Mouse (Mus musculus) mouse embryonic stem cell (cell line): ENCODE data around the gene Slc22a17.

Source experiments
- in situ Hi-C, 2 experiments: fragments of 300-500 bp; cut with MboI; formaldehyde crosslinking; loops; 1 replicate in 1 of 2; 3 replicates in 1 of 2; pipeline ENCODE4 v1.14.3; 2019 to 2020; ENCODE audit warnings: low sequenced_read_pairs in 2 of 2, low pct_unique_long_range_greater_than_20kb in 1 of 2, mixed read lengths in 1 of 2; ENCODE audit not compliant: unreplicated experiment in 1 of 2

Gene Slc22a17

DNA sequence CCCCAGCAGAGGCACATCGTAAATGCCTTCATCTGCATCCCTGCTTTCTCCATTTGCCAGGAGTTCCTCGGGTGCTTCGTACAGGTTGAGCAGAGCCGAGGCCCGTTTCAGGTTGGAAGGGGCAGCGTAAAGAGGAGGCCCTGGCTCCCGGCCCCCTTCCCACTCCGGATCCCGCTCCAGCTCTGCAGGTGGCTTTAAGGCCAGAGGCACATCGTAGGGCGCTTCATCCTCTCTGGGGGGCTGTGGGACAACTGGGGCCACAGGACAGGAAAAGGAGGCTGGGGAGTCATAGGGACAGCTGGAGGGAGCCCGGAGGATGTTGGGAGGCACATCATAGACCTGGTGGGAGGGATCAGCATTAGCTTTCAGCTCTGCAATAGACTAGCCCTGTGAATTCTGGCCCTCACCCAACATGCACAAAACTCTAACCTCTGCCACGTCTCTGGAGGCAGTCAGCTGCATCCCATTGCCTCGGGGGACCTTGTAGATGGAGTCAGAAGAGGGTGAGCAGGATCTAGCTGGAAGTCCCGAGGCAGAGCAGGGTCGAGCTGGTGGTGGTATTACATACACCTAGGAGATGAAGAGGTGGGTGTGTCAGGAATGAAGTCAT, 7.2 kb upstream of the Slc22a17 start:
- in situ Hi-C loops, result no loop called here

DNA sequence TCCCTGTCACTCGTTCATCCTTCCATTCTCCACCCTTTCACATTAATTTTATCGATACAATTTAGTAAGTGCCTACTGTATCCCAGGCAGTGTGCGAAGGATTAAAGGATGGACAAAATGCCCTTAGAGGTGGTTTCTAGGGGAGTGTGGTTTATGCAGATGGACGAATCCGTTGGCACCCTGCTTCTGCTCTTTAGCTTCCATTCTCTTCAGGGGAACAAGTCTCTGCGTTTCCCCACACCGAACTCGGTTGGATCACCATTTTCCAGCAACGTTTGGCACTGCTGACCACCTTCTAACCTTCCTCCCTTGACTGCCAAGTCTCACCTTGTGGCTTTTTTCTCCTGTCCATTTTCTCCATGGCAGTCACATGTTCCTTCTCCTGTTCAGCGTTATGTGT, 411 bp upstream of the Slc22a17 start:
- in situ Hi-C loops, result no loop called here

DNA sequence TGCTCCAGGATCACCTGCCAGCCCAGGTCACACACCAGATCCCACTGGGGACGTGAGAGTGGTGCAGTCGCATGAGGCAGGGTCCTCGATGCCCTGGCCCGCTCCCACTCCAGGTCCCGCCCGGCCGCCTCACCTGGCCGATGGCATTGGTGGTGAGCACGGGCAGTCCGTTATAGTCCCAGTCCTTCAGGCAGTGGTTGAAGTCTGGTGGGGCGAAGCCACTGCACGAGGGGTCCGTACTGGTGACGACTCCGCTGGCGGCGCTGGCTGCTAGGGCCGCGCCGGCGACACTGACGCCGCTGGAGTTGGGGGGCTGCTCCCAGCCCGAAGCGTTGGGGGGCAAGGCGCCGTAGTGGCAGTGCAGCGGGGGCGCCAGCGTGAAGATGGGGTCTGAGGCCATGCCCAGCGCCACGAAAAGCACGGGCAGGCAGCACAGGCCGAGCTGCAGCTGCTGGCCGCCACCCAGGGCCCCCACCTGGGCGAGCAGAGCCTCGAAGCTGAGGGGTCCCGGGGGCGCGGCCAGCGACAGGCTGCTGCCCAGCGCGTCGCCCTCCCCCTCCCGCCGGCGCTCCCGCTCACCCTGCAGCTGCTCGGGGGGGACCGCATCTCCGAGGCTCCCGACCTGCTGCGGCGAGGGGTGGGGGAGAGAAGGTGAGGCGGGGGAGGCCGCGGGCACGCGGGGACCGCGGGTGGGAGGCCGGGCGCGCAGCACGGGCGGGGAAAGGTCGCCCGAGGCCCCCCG, 652 bp downstream of the Slc22a17 start:
- in situ Hi-C loops, result no loop called here

DNA sequence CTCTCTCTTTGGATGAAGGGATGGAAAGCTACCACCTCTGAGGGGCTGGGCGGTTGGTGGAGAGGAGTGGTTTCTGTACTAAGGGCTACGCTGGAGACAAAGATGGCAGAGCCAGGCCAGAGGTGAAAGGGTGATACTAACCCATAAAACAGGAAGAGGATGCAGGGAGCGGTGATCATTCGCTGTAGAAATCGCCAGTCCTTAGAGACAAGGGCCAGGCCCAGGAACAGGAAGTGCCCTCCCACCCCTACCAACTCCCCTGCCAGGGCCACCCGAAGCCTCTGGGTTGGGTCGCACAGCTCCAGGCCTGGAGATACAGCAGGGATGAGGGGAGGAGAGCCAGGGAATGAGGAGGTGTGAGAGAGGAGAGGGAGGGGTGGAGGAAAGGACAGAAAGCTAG, 4.2 kb downstream of the Slc22a17 start:
- in situ Hi-C loops, result no loop called here

DNA sequence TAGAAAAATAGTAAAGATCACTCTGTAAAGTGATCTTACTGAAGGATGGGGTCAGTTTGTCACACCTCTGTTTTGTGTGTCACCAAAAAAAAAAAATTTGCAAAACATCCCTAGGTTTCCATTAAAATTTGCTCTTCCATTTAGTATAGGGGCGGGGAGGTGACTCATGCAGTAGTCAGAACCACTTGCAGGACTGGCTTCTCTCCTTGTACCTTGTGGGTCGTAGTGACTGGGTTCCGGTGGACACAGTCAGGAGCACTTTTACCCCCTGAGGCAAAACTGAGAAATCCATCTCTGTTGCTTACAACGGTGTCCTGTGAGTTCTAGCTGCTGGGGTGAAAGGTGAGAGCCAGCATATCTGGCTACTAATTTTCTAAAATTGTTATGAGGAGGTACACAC, 9.3 kb downstream of the Slc22a17 start:
- in situ Hi-C loops, result loop anchor here (5.0 kb wide), 2 partner anchors 109 to 114 kb away; partner anchors contain the start of gene Ngdn (in 1 of the 2)

DNA sequence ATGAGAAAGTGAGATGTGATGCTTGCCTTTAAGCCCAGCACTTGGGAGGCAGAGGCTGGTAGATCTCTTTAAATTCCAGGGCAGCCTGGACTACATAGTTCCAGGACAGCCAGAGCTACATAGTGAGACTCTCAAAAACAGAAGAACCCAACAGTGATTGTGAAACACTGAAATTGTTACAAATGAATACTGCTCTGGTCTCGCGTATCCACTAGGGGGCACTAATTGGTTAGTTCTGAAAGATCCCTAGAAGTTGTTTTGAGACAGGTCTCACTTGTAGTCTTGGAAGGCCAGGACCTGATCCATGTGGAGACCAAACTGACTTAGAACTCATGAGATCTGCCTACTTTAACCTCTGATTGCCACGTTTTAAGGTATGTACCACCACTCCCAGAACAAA, 12.5 kb downstream of the Slc22a17 start:
- in situ Hi-C loops, result loop anchor here (5.0 kb wide), 2 partner anchors 112 to 117 kb away; partner anchors contain the start of gene Ngdn (in 1 of the 2)

DNA sequence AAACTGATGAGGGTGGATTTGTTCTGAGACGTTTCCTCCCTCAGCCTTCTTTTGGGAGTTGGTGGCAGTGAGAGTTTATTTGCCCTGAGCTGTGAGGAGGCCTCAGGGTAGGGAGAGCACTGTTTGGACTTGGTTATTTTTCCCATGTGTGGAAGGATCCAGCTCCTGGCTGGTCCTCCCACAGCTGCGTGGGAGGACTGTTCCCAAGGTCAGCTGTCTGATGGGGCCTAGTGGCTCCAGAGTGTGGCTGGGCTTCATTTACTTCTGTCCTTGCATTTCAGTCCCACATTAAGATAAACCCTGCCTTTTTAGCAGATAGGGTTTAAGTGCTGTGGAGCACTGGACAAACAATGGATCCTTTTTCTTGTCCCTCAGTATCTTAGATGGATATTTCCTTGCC, 15.5 kb downstream of the Slc22a17 start:
- in situ Hi-C loops, result no loop called here

DNA sequence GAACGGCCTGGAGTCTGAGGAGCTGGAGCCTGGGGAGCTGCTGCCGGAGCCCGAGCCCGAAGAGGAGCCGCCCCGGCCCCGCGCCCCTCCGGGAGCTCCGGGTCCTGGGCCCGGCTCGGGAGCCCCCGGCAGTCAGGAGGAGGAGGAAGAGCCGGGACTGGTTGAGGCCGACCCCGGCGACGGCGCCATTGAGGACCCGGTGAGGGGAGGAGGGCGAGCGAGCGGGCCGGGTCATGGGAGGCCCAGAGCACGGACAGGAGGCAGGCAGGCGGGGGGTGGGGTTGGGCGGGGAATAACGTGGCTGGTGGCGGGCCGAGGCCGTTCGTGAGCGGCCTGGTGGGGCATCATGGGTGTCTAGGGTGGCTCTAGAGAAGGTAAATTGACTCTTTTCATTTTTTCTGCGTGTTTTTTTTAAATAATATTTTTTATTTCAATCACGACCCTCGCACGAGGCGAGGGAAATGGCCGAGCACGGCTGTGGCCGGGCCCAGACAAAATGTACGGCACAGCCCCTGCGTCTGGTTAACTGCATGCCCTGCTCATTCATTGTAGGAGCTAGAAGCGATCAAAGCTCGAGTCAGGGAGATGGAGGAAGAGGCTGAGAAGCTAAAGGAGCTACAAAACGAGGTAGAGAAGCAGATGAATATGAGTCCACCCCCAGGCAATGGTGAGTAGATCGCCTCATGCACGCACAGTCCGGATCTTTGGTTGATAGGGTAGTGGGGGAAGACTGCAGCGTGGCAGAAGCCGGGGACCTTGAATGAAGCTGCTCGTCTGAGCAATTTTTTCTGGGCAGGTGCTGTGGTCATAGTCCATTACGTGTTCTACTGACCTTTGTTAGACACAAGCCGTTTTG, 18.4 kb downstream of the Slc22a17 start:
- in situ Hi-C loops, result no loop called here

DNA sequence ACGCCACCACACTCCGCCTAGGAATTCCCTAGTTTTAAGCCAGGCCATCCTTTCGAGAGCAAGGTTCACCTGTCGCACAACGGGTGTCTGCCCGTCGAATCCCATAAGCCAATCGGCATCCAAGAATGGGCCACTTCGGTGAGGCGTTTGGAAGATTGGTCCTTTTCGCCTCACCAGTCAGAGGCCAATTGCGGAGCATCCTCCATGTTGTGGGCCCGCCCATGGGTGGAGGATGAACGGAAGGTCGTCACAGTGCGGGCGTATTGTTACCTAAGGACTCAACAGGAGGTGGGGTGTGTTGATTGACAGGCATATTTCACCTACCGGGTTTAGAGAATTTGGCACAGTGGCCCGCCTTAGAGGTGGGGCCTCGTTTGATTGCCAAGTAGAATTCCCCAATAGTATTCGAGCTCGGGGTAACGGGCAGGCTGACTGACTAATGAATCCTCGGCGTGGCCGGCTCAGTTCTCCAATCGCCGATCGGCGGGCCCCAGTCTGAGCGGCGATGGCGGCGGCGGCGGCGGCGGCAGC, 19.2 kb downstream of the Slc22a17 start:
- in situ Hi-C loops, result no loop called here

DNA sequence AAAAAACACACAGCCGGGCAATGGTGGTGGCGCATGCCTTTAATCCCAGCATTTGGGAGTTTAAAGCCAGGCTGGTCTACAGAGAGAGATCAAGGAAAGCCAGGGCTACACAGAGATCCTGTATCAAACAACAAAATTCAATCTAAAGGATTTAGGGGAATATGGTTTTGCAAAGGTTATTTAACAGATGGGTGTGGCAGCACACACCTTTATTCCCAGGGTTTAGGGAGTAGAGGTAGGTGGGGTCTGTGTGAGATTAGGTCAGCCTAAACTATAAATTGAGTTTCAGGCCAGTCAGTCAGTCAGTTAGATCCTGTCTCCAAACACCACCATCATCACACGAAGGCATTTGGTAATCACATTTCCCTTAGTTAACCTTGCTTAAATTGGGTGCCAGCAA, 20.7 kb downstream of the Slc22a17 start, which contains the start of gene Pabpn1:
TSS of gene Pabpn1 (plus strand) at position 301 of the 400 bp plus-strand sequence.
- in situ Hi-C loops, result no loop called here

DNA sequence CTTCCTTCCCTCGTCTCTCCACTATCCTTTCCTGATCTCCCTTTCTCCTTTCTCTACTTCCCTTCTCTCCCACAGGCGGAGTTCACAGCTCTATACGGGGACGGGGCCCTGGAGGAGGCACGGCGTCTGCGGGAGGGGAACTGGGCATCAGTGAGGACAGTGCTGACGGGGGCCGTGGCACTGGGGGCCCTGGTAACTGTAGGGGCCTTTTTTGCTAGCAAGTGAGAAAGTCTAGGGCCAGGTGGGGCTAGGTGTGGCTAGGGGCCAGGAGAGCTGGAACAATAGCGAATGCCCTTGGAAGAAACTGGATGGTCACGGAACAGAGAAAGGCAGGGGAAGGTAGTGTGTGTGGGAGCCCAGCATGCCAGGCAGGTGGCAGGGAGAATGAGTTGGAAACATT, 27.6 kb downstream of the Slc22a17 start:
- in situ Hi-C loops, result no loop called here

DNA sequence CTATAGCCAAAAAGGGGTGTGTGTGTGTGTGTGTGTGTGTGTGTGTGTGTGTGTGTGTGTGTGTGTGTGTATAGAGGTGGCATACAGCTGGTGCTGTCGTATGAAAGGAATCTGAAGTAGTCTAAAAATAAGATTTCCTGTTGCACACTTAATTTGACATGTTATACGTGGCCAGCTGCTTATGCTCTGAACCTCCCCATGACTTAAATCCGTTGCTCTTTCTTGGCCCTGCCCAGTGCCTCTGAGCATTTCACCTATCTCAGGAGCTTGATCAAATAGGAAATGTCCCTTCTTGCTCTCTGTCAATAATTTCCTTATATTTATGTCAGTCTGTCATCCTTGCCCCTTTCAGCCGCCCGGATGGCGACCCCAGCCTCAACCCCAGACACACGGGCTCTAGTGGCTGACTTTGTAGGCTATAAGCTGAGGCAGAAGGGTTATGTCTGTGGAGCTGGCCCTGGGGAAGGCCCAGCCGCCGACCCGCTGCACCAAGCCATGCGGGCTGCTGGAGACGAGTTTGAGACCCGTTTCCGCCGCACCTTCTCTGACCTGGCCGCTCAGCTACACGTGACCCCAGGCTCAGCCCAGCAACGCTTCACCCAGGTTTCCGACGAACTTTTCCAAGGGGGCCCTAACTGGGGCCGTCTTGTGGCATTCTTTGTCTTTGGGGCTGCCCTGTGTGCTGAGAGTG, 28.8 kb downstream of the Slc22a17 start:
- in situ Hi-C loops, result no loop called here

DNA sequence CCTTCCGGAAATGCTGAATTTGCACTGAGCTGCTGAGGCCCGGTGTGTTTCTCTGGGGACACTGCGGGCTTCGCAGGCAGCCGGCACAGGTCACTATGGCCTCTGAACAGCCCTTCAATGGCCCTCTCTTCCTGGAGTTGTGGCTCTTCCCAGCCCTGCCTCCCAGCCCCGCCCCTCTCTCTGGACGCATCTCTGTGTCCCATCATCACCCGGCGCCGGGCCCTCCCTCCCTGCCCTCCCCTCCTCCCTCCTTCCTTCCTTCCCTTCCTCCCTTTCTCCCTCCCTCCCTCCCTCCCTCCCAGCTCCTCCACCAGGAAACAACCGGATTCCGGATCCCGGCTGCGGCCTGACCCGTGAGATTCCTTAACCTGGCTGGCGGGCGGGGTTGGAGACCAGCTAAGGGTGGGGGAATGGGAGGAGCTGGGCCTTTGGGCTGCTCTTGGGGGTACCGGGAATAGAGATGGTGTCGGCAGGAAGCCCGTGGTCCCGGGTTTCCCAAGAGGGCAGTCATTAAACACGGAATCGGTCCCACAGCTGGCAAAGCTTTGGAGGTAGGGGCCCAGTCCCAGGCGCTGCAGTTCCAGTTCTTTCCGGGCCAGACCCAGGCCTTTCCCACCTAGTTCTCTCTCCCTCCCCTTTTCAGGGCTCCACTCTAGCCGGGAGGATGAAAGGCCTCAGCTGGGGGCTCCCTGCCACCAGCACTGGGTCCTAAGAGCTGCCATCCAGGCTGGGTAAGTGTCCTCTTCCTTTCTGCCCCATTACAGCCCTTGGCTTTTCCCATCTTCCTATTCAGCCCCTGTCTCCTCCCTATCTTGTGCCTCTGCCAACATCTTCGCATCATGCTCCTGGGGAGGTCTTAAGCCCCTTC, 29.5 kb downstream of the Slc22a17 start, which contains the start of the genes Bcl2l2 and Gm20521:
TSS of gene Bcl2l2 (plus strand) at position 224 of the 868 bp plus-strand sequence.
TSS of gene Gm20521 (plus strand) at position 288 of the 868 bp plus-strand sequence.
- in situ Hi-C loops, result no loop called here

DNA sequence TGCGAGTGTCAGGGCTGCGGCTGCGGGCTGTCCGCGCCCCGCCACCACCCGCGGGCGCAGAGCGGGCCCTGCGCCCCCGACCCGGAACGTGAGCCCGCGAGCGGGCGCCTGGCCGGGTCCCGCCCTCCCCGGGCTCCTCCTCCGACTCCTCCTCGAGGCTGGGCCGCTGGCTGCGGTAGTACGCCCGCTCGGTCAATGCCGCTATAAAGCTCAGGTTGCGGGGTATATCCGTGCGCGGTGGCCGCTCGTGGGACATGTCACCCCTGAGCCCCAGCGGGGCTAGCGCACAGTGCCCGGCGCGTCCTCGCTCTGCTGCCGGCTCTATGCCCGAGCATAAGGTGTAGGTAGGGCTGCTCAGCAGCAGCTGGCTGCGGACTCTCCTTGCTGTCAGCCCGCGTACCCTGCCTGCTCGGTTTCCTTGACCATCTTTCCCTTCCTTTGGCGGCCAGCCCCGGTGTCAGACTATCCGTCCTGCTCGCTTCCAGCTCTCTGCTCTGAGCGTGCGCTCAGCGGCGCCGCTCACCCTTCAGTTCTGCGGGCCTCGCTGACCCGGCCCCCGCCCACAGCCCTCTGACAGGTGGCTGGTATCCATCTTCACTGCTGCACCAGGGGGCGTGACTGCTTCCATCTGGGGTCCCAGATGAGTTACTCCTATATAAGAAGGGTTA, 35.8 kb downstream of the Slc22a17 start, which contains the start of gene Ppp1r3e:
TSS of gene Ppp1r3e (minus strand) at position 503 of the 668 bp plus-strand sequence.
- in situ Hi-C loops, result no loop called here

DNA sequence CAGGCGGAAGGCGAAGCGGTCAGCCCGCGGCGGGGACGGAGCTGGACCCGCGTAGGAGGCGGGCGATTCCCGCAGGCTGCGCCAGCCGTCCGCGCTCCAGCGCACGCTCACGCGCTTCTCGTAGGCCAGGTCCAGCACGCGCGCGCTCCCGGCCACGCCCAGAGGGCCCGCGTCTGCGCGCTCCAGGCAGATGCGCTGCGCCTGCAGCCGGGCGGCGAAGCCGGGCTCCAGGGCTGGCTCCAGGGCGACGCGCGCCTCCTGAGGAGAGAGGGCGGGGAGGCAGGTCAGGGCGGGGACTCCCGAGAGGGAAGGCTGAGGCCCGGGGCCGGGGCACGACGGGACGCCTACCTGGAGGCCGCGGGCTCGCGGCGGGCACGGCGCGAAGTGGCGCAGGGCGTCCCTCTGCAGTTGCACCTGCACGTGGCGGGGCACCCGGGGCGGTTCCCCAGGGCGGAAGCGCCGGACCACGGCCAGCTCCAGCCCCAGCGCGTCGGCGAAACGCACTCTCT, 36.3 kb downstream of the Slc22a17 start:
- in situ Hi-C loops, result no loop called here

DNA sequence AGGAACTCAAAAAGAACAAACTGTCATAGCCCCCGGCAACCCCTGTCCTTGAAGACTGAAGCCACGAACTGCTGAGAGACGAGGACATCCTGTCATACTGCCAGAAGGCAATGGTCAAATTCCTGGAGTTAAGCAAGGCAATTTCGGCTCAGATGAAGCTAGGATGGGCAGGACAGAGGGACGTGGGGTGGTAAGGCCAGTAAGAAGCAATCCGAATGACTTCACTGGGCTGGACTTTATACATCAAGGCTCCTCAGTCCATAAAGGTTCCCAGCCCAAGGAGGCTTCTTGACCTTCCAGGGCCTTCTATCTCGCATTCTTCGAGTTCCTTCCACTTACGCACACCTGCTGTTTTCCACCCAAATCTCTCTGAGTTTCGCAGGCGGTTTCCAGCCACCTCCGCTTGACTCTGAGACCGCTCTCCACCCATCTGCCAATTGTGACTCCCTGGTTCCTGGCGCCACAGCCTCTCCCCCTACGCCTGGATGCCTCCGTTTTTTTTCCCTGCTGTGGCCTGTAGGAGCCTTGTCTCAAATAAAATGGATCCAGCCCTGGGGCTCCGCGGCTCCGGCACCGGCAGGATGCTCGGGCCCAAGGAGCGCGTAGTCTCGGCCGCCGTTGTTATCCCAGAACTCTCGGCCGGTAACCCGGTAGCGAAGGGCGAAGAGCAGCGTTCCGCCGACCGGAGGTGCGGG, 36.9 kb downstream of the Slc22a17 start:
- in situ Hi-C loops, result no loop called here
